Mouse (Mus musculus) liver, embryonic 11.5 days (tissue): ENCODE measurements at regions not wholly inside any gene's neighbourhood (a gene's known extent, or its start where the extent isn't known, plus 50 kb on each side); places are given as distances from the start of the nearest gene placed in this dataset.

Experiments used
- ATAC-seq: fragments of 200-750 bp; cut with Nextera tagmentation; replicated peaks from 2 replicates; pipeline ENCODE4 v1.8.0; 2017; ENCODE audit warnings: moderate number of reproducible peaks, mild to moderate bottlenecking, moderate TSS enrichment, moderate library complexity; ENCODE audit not compliant: low FRiP score
- DNase-seq: peaks from one replicate; pipeline ENCODE4 v3.0.0-alpha.2; 2017; ENCODE audit warnings: low spot score
- H3K27ac ChIP-seq: fragments of 300-500 bp; sonication (generic); 2 replicates; pipeline ENCODE4 v1.5.1; 2014; ENCODE audit warnings: mild to moderate bottlenecking, low read depth, low read length, control low read depth
- H3K27me3 ChIP-seq: fragments of 300-500 bp; sonication (generic); replicated peaks from 2 replicates; pipeline ENCODE4 v1.6.1; 2014; ENCODE audit warnings: low read length, mixed read lengths; ENCODE audit not compliant: control insufficient read depth, insufficient read depth
- H3K36me3 ChIP-seq: fragments of 300-500 bp; sonication (generic); 2 replicates; pipeline ENCODE4 v1.6.1; 2014; ENCODE audit warnings: mild to moderate bottlenecking, low read length, moderate library complexity, mixed read lengths; ENCODE audit not compliant: control insufficient read depth, insufficient read depth
- H3K4me1 ChIP-seq: fragments of 300-500 bp; sonication (generic); replicated peaks from 2 replicates; pipeline ENCODE4 v1.6.1; 2014; ENCODE audit warnings: low read length, mixed read lengths; ENCODE audit not compliant: control insufficient read depth, insufficient read depth
- H3K4me2 ChIP-seq: fragments of 300-500 bp; sonication (generic); 2 replicates; pipeline ENCODE4 v1.6.1; 2014; ENCODE audit warnings: mild to moderate bottlenecking, control low read depth, moderate library complexity
- H3K4me3 ChIP-seq: fragments of 300-500 bp; sonication (generic); 2 replicates; pipeline ENCODE4 v1.5.1; 2014; ENCODE audit warnings: low read depth, low read length, control low read depth
- H3K9ac ChIP-seq: fragments of 300-500 bp; sonication (generic); 2 replicates; pipeline ENCODE4 v1.6.1; 2014; ENCODE audit warnings: low read depth, low read length, control low read depth
- H3K9me3 ChIP-seq: fragments of 300-500 bp; sonication (generic); 2 replicates; pipeline ENCODE4 v1.6.1; 2016; ENCODE audit warnings: low read length, inconsistent platforms, mixed read lengths; ENCODE audit not compliant: control insufficient read depth
- WGBS: fragments of 180-500 bp; shearing (Covaris S2); extraction: QIAGEN DNeasy Blood & Tissue Kit; methylation state at CpG from one replicate; pipeline ENCODE4 v1.1.7; 2014; 5-methylcytosine and 5-hydroxymethylcytosine counted together

- no peak overlapping the region for H3K4me2 ChIP-seq
- H3K36me3 ChIP-seq, result no peaks in the 10 kb centered on the region
- no peaks in the 10 kb centered on the region for H3K27me3 ChIP-seq
- H3K9ac ChIP-seq, result no peak overlapping the region
- H3K9me3 ChIP-seq, result no peaks in the 10 kb centered on the region
- ATAC-seq, result no peak
- WGBS, result 65% methylated on average over 1 of the region's 1 CpGs
- H3K4me1 ChIP-seq, result no peaks in the 10 kb centered on the region
- no peak overlapping the region for H3K27ac ChIP-seq
- no peak for DNase-seq
- H3K4me3 ChIP-seq, result no peak overlapping the region
These were observed 1285.3 kb upstream of the Zeb2 start for GRCm38 (mm10) chr2:46402373-46403114.

- H3K9me3 ChIP-seq, result no peaks in the 10 kb centered on the region
- H3K4me1 ChIP-seq, result no peaks in the 10 kb centered on the region
- H3K36me3 ChIP-seq, result no peaks in the 10 kb centered on the region
- no peaks in the 10 kb centered on the region for H3K27me3 ChIP-seq
- H3K9ac ChIP-seq, result no peak overlapping the region
- H3K27ac ChIP-seq, result no peak overlapping the region
- WGBS, result 66% methylated on average over 2 of the region's 2 CpGs
- H3K4me2 ChIP-seq, result no peak overlapping the region
- H3K4me3 ChIP-seq, result no peak overlapping the region
- ATAC-seq (no peak), DNase-seq (no peak)
These were observed 1277.0 kb upstream of the Zeb2 start for GRCm38 (mm10) chr2:46394161-46394560.

- H3K4me1 ChIP-seq, result no peaks in the 10 kb centered on the region
- no peak overlapping the region for H3K27ac ChIP-seq
- H3K4me2 ChIP-seq, result no peak overlapping the region
- no peaks in the 10 kb centered on the region for H3K36me3 ChIP-seq
- H3K4me3 ChIP-seq, result no peak overlapping the region
- WGBS, result 88% methylated on average over 3 of the region's 3 CpGs
- H3K9ac ChIP-seq, result no peak overlapping the region
- H3K27me3 ChIP-seq, result no peaks in the 10 kb centered on the region
- DNase-seq (no peak), ATAC-seq (no peak)
- H3K9me3 ChIP-seq, result no peaks in the 10 kb centered on the region
These were observed 1255.8 kb upstream of the Zeb2 start for GRCm38 (mm10) chr2:46372847-46373461.

GRCm38 (mm10) chr2:46371755-46372154, 1254.6 kb upstream of the Zeb2 start:
- Histone ChIP-seq H3K9ac (no peak overlapping the region), H3K36me3 (no peaks in the 10 kb centered on the region), H3K27ac (no peak overlapping the region), H3K4me3 (no peak overlapping the region), H3K9me3 (no peaks in the 10 kb centered on the region), H3K27me3 (no peaks in the 10 kb centered on the region), H3K4me1 (no peaks in the 10 kb centered on the region), H3K4me2 (no peak overlapping the region)
- DNase-seq (no peak), ATAC-seq (no peak)
- 43% methylated on average over 1 of the region's 1 CpGs for WGBS

GRCm38 (mm10) chr2:46370949-46371348, 1253.8 kb upstream of the Zeb2 start:
- WGBS, result 37% methylated on average over 5 of the region's 5 CpGs
- Histone ChIP-seq H3K4me2 (no peak overlapping the region), H3K27ac (no peak overlapping the region), H3K9ac (no peak overlapping the region), H3K4me3 (no peak overlapping the region), H3K4me1 (no peaks in the 10 kb centered on the region), H3K36me3 (no peaks in the 10 kb centered on the region), H3K27me3 (no peaks in the 10 kb centered on the region), H3K9me3 (no peaks in the 10 kb centered on the region)
- DNase-seq (no peak), ATAC-seq (peak; percentile 83)

GRCm38 (mm10) chr2:46368882-46369281, 1251.7 kb upstream of the Zeb2 start:
- Histone ChIP-seq H3K27ac (no peak overlapping the region), H3K27me3 (no peaks in the 10 kb centered on the region), H3K9me3 (no peaks in the 10 kb centered on the region), H3K4me1 (no peaks in the 10 kb centered on the region), H3K4me3 (no peak overlapping the region), H3K4me2 (no peak overlapping the region), H3K36me3 (no peaks in the 10 kb centered on the region), H3K9ac (no peak overlapping the region)
- ATAC-seq (no peak), DNase-seq (no peak)
- WGBS, result 98% methylated on average over 4 of the region's 4 CpGs

GRCm38 (mm10) chr2:46366135-46366485, 1248.9 kb upstream of the Zeb2 start:
- Histone ChIP-seq H3K4me3 (no peak overlapping the region), H3K4me2 (no peak overlapping the region), H3K9me3 (no peaks in the 10 kb centered on the region), H3K27ac (no peak overlapping the region), H3K36me3 (no peaks in the 10 kb centered on the region), H3K4me1 (no peaks in the 10 kb centered on the region), H3K27me3 (no peaks in the 10 kb centered on the region), H3K9ac (no peak overlapping the region)
- WGBS, result 82% methylated on average over 3 of the region's 3 CpGs
- DNase-seq (no peak), ATAC-seq (no peak)

GRCm38 (mm10) chr2:46365428-46366134, 1248.4 kb upstream of the Zeb2 start:
- Histone ChIP-seq H3K4me3 (no peak overlapping the region), H3K27ac (no peak overlapping the region), H3K27me3 (no peaks in the 10 kb centered on the region), H3K4me2 (no peak overlapping the region), H3K36me3 (no peaks in the 10 kb centered on the region), H3K9ac (no peak overlapping the region), H3K9me3 (no peaks in the 10 kb centered on the region), H3K4me1 (no peaks in the 10 kb centered on the region)
- DNase-seq (no peak), ATAC-seq (no peak)
- 69% methylated on average over 4 of the region's 4 CpGs for WGBS
